Mouse (Mus musculus) inflammation-experienced regulatory T-cells (primary cell): ENCODE measurements around the gene Ivns1abp. TPM values are rescaled to one million over a fixed set of nuclear protein-coding genes. Genes with fewer than 3 reads are reported as not detected.

Experiments
- polyA plus RNA-seq, 2 experiments: library from polyadenylated mRNA; unstranded; fragments of 100-300 nt; shearing (Covaris generic); gene quantifications; one replicate each; pipeline ENCODE4 v1.2.1; 2017

Ivns1abp gene
- polyA plus RNA-seq, result 100 to 1,000 TPM; 185 to 246 TPM

GRCm38 (mm10) chr1:151344283-151345108 is at the start of gene Ivns1abp:
Ivns1abp (plus strand) TSS chr1:151344477.

Other genes starting within 250 kb of the Ivns1abp start
- gene Gm47985, start 161.9 kb upstream of the Ivns1abp start, polyA plus RNA-seq, result under 1 TPM in 1 of 2 experiments, not detected in 1; 0.11 TPM
- not detected for gene Gm8947, start 152.1 kb upstream of the Ivns1abp start, polyA plus RNA-seq
- not detected for gene Gm47995, start 146.0 kb upstream of the Ivns1abp start, polyA plus RNA-seq
- gene 3110040M04Rik, start 140.4 kb upstream of the Ivns1abp start, polyA plus RNA-seq, result under 1 TPM in 1 of 2 experiments, not detected in 1; 0.30 TPM
- gene Gm47996, start 134.3 kb upstream of the Ivns1abp start, polyA plus RNA-seq, result not detected
- 10 to 100 TPM; 34.3 to 38.6 TPM for gene Swt1, start 84.0 kb downstream of the Ivns1abp start, polyA plus RNA-seq
- 10 to 100 TPM; 86.3 to 87.2 TPM for gene Trmt1l, start 84.1 kb downstream of the Ivns1abp start, polyA plus RNA-seq
- 10 to 100 TPM; 77.9 to 79.5 TPM for gene Rnf2, start 156.5 kb downstream of the Ivns1abp start, polyA plus RNA-seq
- gene Fam129a, start 226.7 kb downstream of the Ivns1abp start, polyA plus RNA-seq, result 10 to 100 TPM; 16.4 to 64.7 TPM